Mouse (Mus musculus): ENCODE results near the gene 1190002N15Rik. TPM values are rescaled to one million over a fixed set of nuclear protein-coding genes. Genes with fewer than 3 reads are reported as not detected.

Gene 1190002N15Rik
- polyA plus RNA-seq, 1 experiment, result 0.19 TPM

- Histone ChIP-seq H3K4me3 (replicated peaks) (no peak overlapping the region), H3K36me3 (ENCODE audit: control insufficient read depth) (no peaks in the 10 kb centered on the region), H3K4me1 (ENCODE audit: control insufficient read depth) (no peaks in the 10 kb centered on the region), H3K9me3 (ENCODE audit: control insufficient read depth, low read length) (no peaks in the 10 kb centered on the region), H3K27me3 (ENCODE audit: control insufficient read depth) (0 out of 2 replicates have a peak, but pooled peaks cover 3% of the 10 kb centered on the region)
- TF ChIP-seq TAL1 (IDR thresholded peaks at IDR 0.05; ENCODE audit: low read length) (no peak), GATA1 (IDR thresholded peaks at IDR 0.05; ENCODE audit: low read length) (no peak)
Measured at GRCm38 (mm10) chr9:94487976-94488375, 49.9 kb downstream of the 1190002N15Rik start.

DNA sequence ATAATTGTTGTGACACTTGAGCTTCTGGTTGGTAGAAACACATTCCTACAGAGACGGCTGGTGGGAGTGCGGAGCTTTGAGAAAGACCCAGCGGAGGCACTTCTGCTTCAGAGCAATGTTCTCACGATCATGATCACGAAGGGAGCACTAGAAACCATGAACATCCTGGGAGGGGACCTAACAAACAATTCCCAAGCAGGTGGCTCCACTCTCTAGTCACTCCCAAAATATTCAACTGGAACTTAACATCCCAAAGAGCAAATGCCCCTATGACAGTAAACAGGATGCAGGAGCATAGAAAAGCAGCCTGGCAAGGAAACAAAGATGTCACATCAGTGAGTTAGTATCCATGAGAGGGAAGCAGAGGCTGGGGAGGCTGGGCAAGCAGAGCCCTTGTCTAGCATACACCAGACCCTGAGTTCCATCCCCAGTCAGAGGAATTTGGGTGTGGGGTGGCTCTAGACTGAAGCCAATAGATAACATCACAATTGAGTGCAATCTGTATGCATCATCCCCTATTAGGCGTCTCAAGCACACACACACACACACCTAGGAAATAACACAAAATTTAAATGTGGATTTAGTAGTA lies 54.5 kb downstream of the 1190002N15Rik start:
- no peaks in the 10 kb centered on the region for H3K27me3 ChIP-seq (ENCODE audit: control insufficient read depth)
- H3K36me3 ChIP-seq (ENCODE audit: control insufficient read depth), result no peaks in the 10 kb centered on the region
- TF ChIP-seq GATA1 (IDR thresholded peaks at IDR 0.05; ENCODE audit: low read length) (no peak), TAL1 (IDR thresholded peaks at IDR 0.05; ENCODE audit: low read length) (no peak)
- H3K4me1 ChIP-seq (ENCODE audit: control insufficient read depth), result no peaks in the 10 kb centered on the region
- no peak overlapping the region for H3K4me3 ChIP-seq (replicated peaks)
- no peaks in the 10 kb centered on the region for H3K9me3 ChIP-seq (ENCODE audit: control insufficient read depth, low read length)

- H3K4me3 ChIP-seq (replicated peaks), result no peak overlapping the region
- H3K9me3 ChIP-seq (ENCODE audit: control insufficient read depth, low read length), result no peaks in the 10 kb centered on the region
- no peak for TF ChIP-seq GATA1 (IDR thresholded peaks at IDR 0.05; ENCODE audit: low read length)
- no peak for TF ChIP-seq TAL1 (IDR thresholded peaks at IDR 0.05; ENCODE audit: low read length)
- no peaks in the 10 kb centered on the region for H3K4me1 ChIP-seq (ENCODE audit: control insufficient read depth)
- no peaks in the 10 kb centered on the region for H3K36me3 ChIP-seq (ENCODE audit: control insufficient read depth)
- no peaks in the 10 kb centered on the region for H3K27me3 ChIP-seq (ENCODE audit: control insufficient read depth)
Measured at GRCm38 (mm10) chr9:94482215-94482975, 55.5 kb downstream of the 1190002N15Rik start.

GRCm38 (mm10) chr9:94481057-94481456 lies 56.8 kb downstream of the 1190002N15Rik start:
- Histone ChIP-seq H3K36me3 (ENCODE audit: control insufficient read depth) (no peaks in the 10 kb centered on the region), H3K4me1 (ENCODE audit: control insufficient read depth) (no peaks in the 10 kb centered on the region), H3K9me3 (ENCODE audit: control insufficient read depth, low read length) (no peaks in the 10 kb centered on the region), H3K4me3 (replicated peaks) (no peak overlapping the region), H3K27me3 (ENCODE audit: control insufficient read depth) (no peaks in the 10 kb centered on the region)
- TF ChIP-seq TAL1 (IDR thresholded peaks at IDR 0.05; ENCODE audit: low read length) (no peak), GATA1 (IDR thresholded peaks at IDR 0.05; ENCODE audit: low read length) (no peak)

DNA sequence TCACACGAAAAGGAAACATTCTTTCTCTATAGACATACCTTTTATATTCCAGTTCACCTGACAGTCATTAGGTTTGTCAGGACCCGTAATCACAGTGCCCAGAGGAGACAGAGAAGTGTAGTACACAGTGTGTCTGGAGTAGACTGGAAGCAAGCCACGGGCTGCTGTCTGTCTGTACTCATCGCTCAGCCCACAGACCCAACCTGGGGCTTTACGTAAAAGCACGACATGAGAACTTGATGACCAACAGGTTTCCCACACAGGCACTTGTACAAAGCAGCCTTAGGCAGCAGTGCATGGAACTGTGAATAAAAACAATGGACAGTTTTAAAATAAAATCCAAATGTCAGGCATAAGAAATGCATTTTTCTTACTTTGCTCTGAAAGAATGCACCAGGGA lies 58.5 kb downstream of the 1190002N15Rik start:
- TF ChIP-seq TAL1 (IDR thresholded peaks at IDR 0.05; ENCODE audit: low read length), result no peak
- no peak for TF ChIP-seq GATA1 (IDR thresholded peaks at IDR 0.05; ENCODE audit: low read length)
- no peaks in the 10 kb centered on the region for H3K9me3 ChIP-seq (ENCODE audit: control insufficient read depth, low read length)
- no peaks in the 10 kb centered on the region for H3K4me1 ChIP-seq (ENCODE audit: control insufficient read depth)
- no peak overlapping the region for H3K4me3 ChIP-seq (replicated peaks)
- no peaks in the 10 kb centered on the region for H3K36me3 ChIP-seq (ENCODE audit: control insufficient read depth)
- H3K27me3 ChIP-seq (ENCODE audit: control insufficient read depth), result no peaks in the 10 kb centered on the region

GRCm38 (mm10) chr9:94478954-94479353 lies 58.9 kb downstream of the 1190002N15Rik start:
- Histone ChIP-seq H3K9me3 (ENCODE audit: control insufficient read depth, low read length) (no peaks in the 10 kb centered on the region), H3K27me3 (ENCODE audit: control insufficient read depth) (no peaks in the 10 kb centered on the region), H3K4me3 (replicated peaks) (no peak overlapping the region), H3K36me3 (ENCODE audit: control insufficient read depth) (no peaks in the 10 kb centered on the region), H3K4me1 (ENCODE audit: control insufficient read depth) (no peaks in the 10 kb centered on the region)
- TF ChIP-seq TAL1 (IDR thresholded peaks at IDR 0.05; ENCODE audit: low read length), result no peak
- TF ChIP-seq GATA1 (IDR thresholded peaks at IDR 0.05; ENCODE audit: low read length), result no peak

DNA sequence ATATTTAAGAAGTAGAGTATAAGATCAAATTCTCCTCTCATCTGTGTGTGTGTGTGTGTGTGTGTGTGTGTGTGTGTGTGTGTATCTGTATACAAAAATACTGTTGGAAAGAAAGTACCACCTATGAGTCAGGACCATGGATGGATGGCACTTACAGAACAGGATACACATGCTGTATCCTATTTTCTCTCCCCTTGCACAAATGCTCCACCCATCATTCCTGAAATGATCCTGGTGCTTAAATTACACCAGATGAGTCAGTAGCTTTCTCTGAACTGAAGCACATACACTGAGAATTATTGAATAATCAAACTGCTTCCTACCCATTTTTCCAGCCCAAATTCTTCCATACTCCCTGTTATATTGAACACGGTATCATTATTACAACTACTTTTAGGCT lies 61.9 kb downstream of the 1190002N15Rik start:
- no peak for TF ChIP-seq TAL1 (IDR thresholded peaks at IDR 0.05; ENCODE audit: low read length)
- TF ChIP-seq GATA1 (IDR thresholded peaks at IDR 0.05; ENCODE audit: low read length), result no peak
- H3K27me3 ChIP-seq (ENCODE audit: control insufficient read depth), result no peaks in the 10 kb centered on the region
- no peaks in the 10 kb centered on the region for H3K4me1 ChIP-seq (ENCODE audit: control insufficient read depth)
- H3K9me3 ChIP-seq (ENCODE audit: control insufficient read depth, low read length), result no peaks in the 10 kb centered on the region
- H3K4me3 ChIP-seq (replicated peaks), result no peak overlapping the region
- no peaks in the 10 kb centered on the region for H3K36me3 ChIP-seq (ENCODE audit: control insufficient read depth)

GRCm38 (mm10) chr9:94473898-94474297 lies 64.0 kb downstream of the 1190002N15Rik start:
- TF ChIP-seq GATA1 (IDR thresholded peaks at IDR 0.05; ENCODE audit: low read length) (no peak), TAL1 (IDR thresholded peaks at IDR 0.05; ENCODE audit: low read length) (no peak)
- H3K9me3 ChIP-seq (ENCODE audit: control insufficient read depth, low read length), result no peaks in the 10 kb centered on the region
- no peak overlapping the region for H3K4me3 ChIP-seq (replicated peaks)
- H3K27me3 ChIP-seq (ENCODE audit: control insufficient read depth), result no peaks in the 10 kb centered on the region
- H3K36me3 ChIP-seq (ENCODE audit: control insufficient read depth), result no peaks in the 10 kb centered on the region
- H3K4me1 ChIP-seq (ENCODE audit: control insufficient read depth), result no peaks in the 10 kb centered on the region

DNA sequence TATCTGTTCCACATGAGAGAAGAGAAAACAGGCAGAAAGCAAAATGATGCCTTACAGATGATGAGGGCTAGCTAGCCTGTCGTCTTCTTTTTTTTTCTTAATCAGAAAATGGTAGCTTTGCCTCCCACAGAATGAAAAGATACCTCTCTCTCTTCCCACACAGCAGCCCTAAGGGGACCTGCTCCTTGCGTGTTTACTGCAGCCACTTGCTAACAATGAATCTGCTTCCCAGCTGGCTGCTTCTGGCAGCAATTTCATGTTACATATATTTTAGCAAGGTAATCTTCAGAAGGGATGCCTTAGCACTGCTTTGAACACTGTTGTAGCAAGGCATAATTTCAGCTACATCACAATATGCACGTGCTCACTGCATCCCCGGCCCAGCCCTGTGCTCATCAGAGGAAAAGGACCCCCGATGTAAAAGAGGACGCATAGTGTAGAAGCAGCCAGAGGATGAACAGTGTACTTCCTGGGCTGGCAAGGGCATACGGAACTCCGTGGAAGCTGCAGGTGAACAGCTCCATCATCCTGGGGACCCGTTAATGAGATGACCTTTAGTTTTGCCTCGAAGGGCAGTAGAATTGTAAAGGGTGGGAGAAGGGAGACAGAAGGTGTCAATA lies 64.8 kb downstream of the 1190002N15Rik start:
- H3K9me3 ChIP-seq (ENCODE audit: control insufficient read depth, low read length), result no peaks in the 10 kb centered on the region
- H3K36me3 ChIP-seq (ENCODE audit: control insufficient read depth), result no peaks in the 10 kb centered on the region
- TF ChIP-seq TAL1 (IDR thresholded peaks at IDR 0.05; ENCODE audit: low read length) (no peak), GATA1 (IDR thresholded peaks at IDR 0.05; ENCODE audit: low read length) (no peak)
- H3K4me1 ChIP-seq (ENCODE audit: control insufficient read depth), result no peaks in the 10 kb centered on the region
- no peaks in the 10 kb centered on the region for H3K27me3 ChIP-seq (ENCODE audit: control insufficient read depth)
- H3K4me3 ChIP-seq (replicated peaks), result no peak overlapping the region
